ENCODE assay signal across 13 mouse cellular contexts in genomic region chr11:80785672-80786071, GRCm38 (mm10). TPM values are rescaled to one million over a fixed set of nuclear protein-coding genes. Genes with fewer than 3 reads are reported as not detected.
DNase-seq lines count a peak whose midpoint lies in the region; ATAC-seq and TF ChIP-seq lines count a peak whose summit lies in the region.
"Had no signal": no experiment of that assay in that cellular context is flagged by ENCODE, and none has a peak within 500 bp of the region (broad histone marks: within the 10 kb centered on the region; RNA-seq: fewer than 3 reads in every experiment).

No protein-coding gene starts in this region.

- 64% methylated on average over 5 of the region's 5 CpGs for WGBS in heart, postnatal 0 days
- 70% methylated on average over 5 of the region's 5 CpGs for WGBS in intestine, embryonic 16.5 days

- peak; percentile 43 for TF ChIP-seq RAD21 in MEL (IDR thresholded peaks at IDR 0.05; ENCODE audit: low read depth, low read length)

- no peak overlapping the region for H3K4me3 ChIP-seq in heart, postnatal 0 days (ENCODE audit: low read depth, low read length)
- peak overlapping the region; percentile 10 to 26 for H3K4me3 ChIP-seq in MEL (ENCODE audit: control insufficient read depth in 1 of 2, insufficient read depth in 1 of 2, low read depth in 2 of 2, low read length in 2 of 2)
- no peak overlapping the region for H3K4me3 ChIP-seq in intestine, embryonic 16.5 days (ENCODE audit: low read length)
- H3K4me3 ChIP-seq: heart, embryonic 10.5 days; limb, embryonic 13.5 days had no signal

- no peak for TF ChIP-seq EP300 in heart, postnatal 0 days (IDR thresholded peaks at IDR 0.05; ENCODE audit: low read depth)
- TF ChIP-seq EP300 in MEL (IDR thresholded peaks at IDR 0.05; ENCODE audit: low read depth in 1 of 2, low read length in 2 of 2) = peak; percentile 97 to 100

- no peak for DNase-seq in heart, postnatal 0 days (ENCODE audit: low spot score)
- no peak for DNase-seq in heart, postnatal 4 days
- DNase-seq in MEL (ENCODE audit: low read depth, low spot score) = peak; percentile 98
- DNase-seq in right cerebral cortex, adult 2 months (ENCODE audit: low spot score in 2 of 2) = no peak
- no peak for DNase-seq in cerebellum, postnatal 36 days
- no peak for DNase-seq in gastrocnemius, postnatal 25 days
- DNase-seq: adrenal gland, postnatal 14 days; thymus, postnatal 25 days had no signal

- ATAC-seq in heart, postnatal 0 days (ENCODE audit: insufficient read depth, low read depth) = no peak
- no peak for ATAC-seq in intestine, embryonic 16.5 days
- ATAC-seq in monocyte, adult 5-6 weeks (replicated peaks; ENCODE audit: insufficient number of reproducible peaks, low FRiP score, low TSS enrichment, poor library complexity, severe bottlenecking) = peak; percentile 97

- no peaks in the 10 kb centered on the region for H3K36me3 ChIP-seq in heart, postnatal 0 days (replicated peaks; ENCODE audit: control insufficient read depth, insufficient read depth, low read length)
- peaks cover 0 to 59% of the 10 kb centered on the region in 2 experiments; a peak in 2 of 4 replicates for H3K36me3 ChIP-seq in MEL (ENCODE audit: control insufficient read depth in 1 of 2, insufficient read depth in 2 of 2, low read length in 2 of 2)
- H3K36me3 ChIP-seq in intestine, embryonic 16.5 days (ENCODE audit: control insufficient read depth, insufficient read depth, low read length) = no peaks in the 10 kb centered on the region
- H3K36me3 ChIP-seq: heart, embryonic 10.5 days; limb, embryonic 13.5 days had no signal

- no peaks in the 10 kb centered on the region; the same call in 1 of the 2 replicates for H3K4me1 ChIP-seq in heart, postnatal 0 days (ENCODE audit: control insufficient read depth, insufficient read depth)
- H3K4me1 ChIP-seq in MEL (ENCODE audit: control insufficient read depth in 1 of 2, insufficient read depth in 2 of 2, low read length in 2 of 2) = peaks cover 41 to 47% of the 10 kb centered on the region in 2 experiments
- H3K4me1 ChIP-seq in intestine, embryonic 16.5 days (ENCODE audit: control insufficient read depth, insufficient read depth, low read length) = peaks cover 17% of the 10 kb centered on the region
- H3K4me1 ChIP-seq: limb, embryonic 13.5 days had no signal

- TF ChIP-seq CTCF in heart, postnatal 0 days (IDR thresholded peaks at IDR 0.05; ENCODE audit: low read depth) = peak; percentile 17; the same call in 1 of the 2 replicates
- peak; percentile 5 to 76 (median 53); a peak in 4 of 6 replicates for TF ChIP-seq CTCF in MEL (IDR thresholded peaks at IDR 0.05 in 2 of 3, conservative IDR thresholded peaks at IDR 0.05 in 1 of 3; ENCODE audit: control insufficient read depth in 1 of 3, insufficient read depth in 1 of 3, low read depth in 2 of 3, low read length in 3 of 3, poor library complexity in 1 of 3, severe bottlenecking in 1 of 3)

- H3K9ac ChIP-seq in heart, postnatal 0 days (replicated peaks; ENCODE audit: low read depth, low read length) = no peak overlapping the region
- peak overlapping the region; percentile 56 for H3K9ac ChIP-seq in MEL (ENCODE audit: control insufficient read depth, low read depth, low read length, poor library complexity, severe bottlenecking)
- H3K9ac ChIP-seq in intestine, embryonic 16.5 days (ENCODE audit: low read depth, low read length) = no peak overlapping the region
- H3K9ac ChIP-seq: limb, embryonic 13.5 days had no signal

- H3K9me3 ChIP-seq in heart, postnatal 0 days (replicated peaks; ENCODE audit: control insufficient read depth, low read length) = no peaks in the 10 kb centered on the region
- no peaks in the 10 kb centered on the region for H3K9me3 ChIP-seq in MEL (replicated peaks; ENCODE audit: insufficient read depth, low read length)
- H3K9me3 ChIP-seq in intestine, embryonic 16.5 days (ENCODE audit: control insufficient read depth, low read length) = no peaks in the 10 kb centered on the region
- H3K9me3 ChIP-seq: heart, embryonic 10.5 days; limb, embryonic 13.5 days had no signal

- no peaks in the 10 kb centered on the region for H3K27me3 ChIP-seq in heart, postnatal 0 days (ENCODE audit: control insufficient read depth, insufficient read depth, low read length)
- H3K27me3 ChIP-seq in MEL (ENCODE audit: control insufficient read depth in 1 of 2, insufficient read depth in 2 of 2, low read length in 2 of 2) = no peaks in the 10 kb centered on the region
- no peaks in the 10 kb centered on the region for H3K27me3 ChIP-seq in intestine, embryonic 16.5 days (replicated peaks; ENCODE audit: control insufficient read depth, insufficient read depth, low read length)

- H3K79me2 ChIP-seq in MEL (ENCODE audit: control insufficient read depth, insufficient read depth, low read length, poor library complexity) = no peaks in the 10 kb centered on the region

- H3K4me2 ChIP-seq in heart, postnatal 0 days (ENCODE audit: low read depth, low read length) = no peak overlapping the region
- no peak overlapping the region for H3K4me2 ChIP-seq in intestine, embryonic 16.5 days (ENCODE audit: low read depth, low read length)
- H3K4me2 ChIP-seq: limb, embryonic 13.5 days had no signal

- H3K27ac ChIP-seq in heart, postnatal 0 days (ENCODE audit: low read depth) = no peak overlapping the region
- peak overlapping the region; percentile 98 for H3K27ac ChIP-seq in MEL (ENCODE audit: control insufficient read depth, low read depth, low read length)
- peak overlapping the region; percentile 35; the same call in 1 of the 2 replicates for H3K27ac ChIP-seq in intestine, embryonic 16.5 days (ENCODE audit: low read length)
- H3K27ac ChIP-seq: heart, embryonic 10.5 days; limb, embryonic 13.5 days; macrophage had no signal

- TF ChIP-seq POLR2A in MEL (IDR thresholded peaks at IDR 0.05; ENCODE audit: control insufficient read depth in 1 of 2, insufficient read depth in 1 of 2, low read depth in 1 of 2, low read length in 2 of 2, poor library complexity in 1 of 2) = peak in 1 of 2 experiments; percentile 74; a peak in 2 of 4 replicates

TF ChIP-seq in MEL, 35 proteins besides CTCF, POLR2A, EP300 and RAD21 (continues in another document):
- TF ChIP-seq RCOR1 (IDR thresholded peaks at IDR 0.05; ENCODE audit: low read depth, low read length) (peak; percentile 94), MEF2A (IDR thresholded peaks at IDR 0.05; ENCODE audit: extremely low read depth, insufficient replicate concordance, low read depth, low read length, poor library complexity, severe bottlenecking) (no peak), ETS1 (IDR thresholded peaks at IDR 0.05; ENCODE audit: low read depth, low read length) (peak; percentile 97), NRF1 (IDR thresholded peaks at IDR 0.05; ENCODE audit: insufficient read depth, low read depth, low read length, poor library complexity, severe bottlenecking) (no peak), TAL1 (IDR thresholded peaks at IDR 0.05; ENCODE audit: low read length) (peak; percentile 31), ZC3H11A (IDR thresholded peaks at IDR 0.05; ENCODE audit: low read depth, low read length) (no peak), BHLHE40 (IDR thresholded peaks at IDR 0.05; ENCODE audit: borderline replicate concordance, low read depth, low read length) (peak; percentile 58; the same call in 1 of the 2 replicates), HCFC1 (IDR thresholded peaks at IDR 0.05; ENCODE audit: low read depth, low read length) (peak; percentile 59; the same call in 1 of the 2 replicates), UBTF (IDR thresholded peaks at IDR 0.05; ENCODE audit: borderline replicate concordance, insufficient read depth, low read depth, low read length) (no peak), SMC3 (IDR thresholded peaks at IDR 0.05; ENCODE audit: low read depth, low read length) (peak; percentile 13), GATA1 (IDR thresholded peaks at IDR 0.05; ENCODE audit: low read depth, low read length) (peak; percentile 97), ELF1 (IDR thresholded peaks at IDR 0.05; ENCODE audit: low read depth, low read length) (peak; percentile 70), ZMIZ1 (IDR thresholded peaks at IDR 0.05; ENCODE audit: low read depth, low read length) (peak; percentile 69; the same call in 1 of the 2 replicates), POLR2AphosphoS2 (IDR thresholded peaks at IDR 0.05; ENCODE audit: low read length) (no peak), JUND (IDR thresholded peaks at IDR 0.05; ENCODE audit: low read depth, low read length) (peak; percentile 99), MAX (IDR thresholded peaks at IDR 0.05; ENCODE audit: low read length) (peak; percentile 67; the same call in 1 of the 2 replicates), GABPA (IDR thresholded peaks at IDR 0.05; ENCODE audit: low read depth, low read length) (no peak; the same call in 1 of the 2 replicates), E2F4 (IDR thresholded peaks at IDR 0.05; ENCODE audit: borderline replicate concordance, low read depth, low read length) (no peak), MYC (IDR thresholded peaks at IDR 0.05; ENCODE audit: low read depth, low read length) (peak; percentile 90), NELFE (IDR thresholded peaks at IDR 0.05; ENCODE audit: low read depth, low read length) (peak; percentile 74), POLR2AphosphoS5 (IDR thresholded peaks at IDR 0.05; ENCODE audit: borderline replicate concordance, low read depth, low read length) (no peak)

RNA-seq across cellular contexts. Expression of gene Myo1d, which starts 5.8 kb away (rescaled TPM):
- total RNA-seq in heart, postnatal 0 days (2014; rRNA removed; ENCODE audit: low replicate concordance) = 4.5 and 13.3 TPM in 2 replicates
- polyA plus RNA-seq in heart, postnatal 0 days (2015; fragmentation: Nextera tagmentation; extraction: Ambion mirVana) = 4.0 and 4.6 TPM in 2 replicates
- total RNA-seq in heart, postnatal 4 days (2021) = 10 to 100 TPM; 17.4 to 18.5 TPM
- 15.9 and 20.2 TPM in 2 replicates for total RNA-seq in MEL (2012; rRNA removed)
- polyA plus RNA-seq in MEL (2012; ENCODE audit: insufficient read depth in 1 of 2, insufficient read length in 2 of 2, low read depth in 1 of 2, low replicate concordance in 2 of 2, missing spikeins in 1 of 2) = 10 to 100 TPM; 41.7 to 81.1 TPM
- 80.9 and 97.7 TPM in 2 replicates for polyA plus RNA-seq in intestine, embryonic 16.5 days (2015; fragmentation: Nextera tagmentation; extraction: Ambion mirVana)
- total RNA-seq in monocyte, adult 5-6 weeks (2017) = 1.4 to 7.4 TPM (median 4.5 TPM) in 3 replicates
- 1 to 10 TPM; 3.0 to 3.9 TPM for total RNA-seq in gastrocnemius, postnatal 25 days (2021)

RNA-seq across cellular contexts. Expression of gene Tmem98, which starts 24.3 kb away (rescaled TPM):
- 104 and 111 TPM in 2 replicates for total RNA-seq in heart, postnatal 0 days (2014; rRNA removed; ENCODE audit: low replicate concordance)
- polyA plus RNA-seq in heart, postnatal 0 days (2015; fragmentation: Nextera tagmentation; extraction: Ambion mirVana) = 74.4 and 78.0 TPM in 2 replicates
- 10 to 100 TPM; 50.9 to 53.6 TPM for total RNA-seq in heart, postnatal 4 days (2021)
- 21.5 and 23.3 TPM in 2 replicates for total RNA-seq in MEL (2012; rRNA removed)
- 10 to 100 TPM in 1 of 2 experiments, not detected in 1; 33.5 TPM for polyA plus RNA-seq in MEL (2012; ENCODE audit: insufficient read depth in 1 of 2, insufficient read length in 2 of 2, low read depth in 1 of 2, low replicate concordance in 2 of 2, missing spikeins in 1 of 2)
- polyA plus RNA-seq in intestine, embryonic 16.5 days (2015; fragmentation: Nextera tagmentation; extraction: Ambion mirVana) = 241 and 243 TPM in 2 replicates
- total RNA-seq in monocyte, adult 5-6 weeks (2017) = not detected in 3 replicates
- total RNA-seq in gastrocnemius, postnatal 25 days (2021) = 1 to 10 TPM; 2.5 TPM
- polyA plus RNA-seq: macrophage had no signal

Comparison
In these comparisons a context has a peak if more than half of its experiments do, and no peak if none do; other contexts are left out.
1. H3K4me3 ChIP-seq: peak in MEL (2 of 2); none in heart, postnatal 0 days (single experiment) and intestine, embryonic 16.5 days (single experiment).